Mouse (Mus musculus): ENCODE results near the gene Gpr149. TPM values are rescaled to one million over a fixed set of nuclear protein-coding genes. Genes with fewer than 3 reads are reported as not detected.

Gpr149 gene
- polyA plus RNA-seq, 1 experiment from 2014 or later = 3.8 TPM

- Histone ChIP-seq H3K9ac (replicated peaks; ENCODE audit: low read depth, low read length) (no peak overlapping the region), H3K27me3 (replicated peaks; ENCODE audit: control insufficient read depth, insufficient read depth, low read length) (no peaks in the 10 kb centered on the region), H3K4me2 (ENCODE audit: low read length) (no peak overlapping the region), H3K4me3 (replicated peaks; ENCODE audit: low read length) (no peak overlapping the region), H3K4me1 (replicated peaks; ENCODE audit: control insufficient read depth, insufficient read depth, low read length) (no peaks in the 10 kb centered on the region), H3K9me3 (ENCODE audit: control insufficient read depth, low read length) (no peaks in the 10 kb centered on the region), H3K27ac (ENCODE audit: low read length) (no peak overlapping the region), H3K36me3 (ENCODE audit: control insufficient read depth, insufficient read depth) (no peaks in the 10 kb centered on the region)
- peak; percentile 15; the same call in 1 of the 2 replicates for ATAC-seq
- 76% methylated on average over 5 of the region's 5 CpGs for WGBS
Measured at GRCm38 (mm10) chr3:62527593-62527992, 77.3 kb downstream of the Gpr149 start.

GRCm38 (mm10) chr3:62527160-62527559 lies 77.8 kb downstream of the Gpr149 start:
- no peak overlapping the region for H3K4me2 ChIP-seq (ENCODE audit: low read length)
- 37% methylated on average over 4 of the region's 4 CpGs for WGBS

GRCm38 (mm10) chr3:62507206-62507647 lies 97.7 kb downstream of the Gpr149 start:
- 39% methylated on average over 5 of the region's 5 CpGs for WGBS
- ATAC-seq = peak; percentile 22; the same call in 1 of the 2 replicates
- H3K27me3 ChIP-seq (replicated peaks; ENCODE audit: control insufficient read depth, insufficient read depth, low read length) = no peaks in the 10 kb centered on the region
- peak overlapping the region; percentile 98 for H3K4me3 ChIP-seq (replicated peaks; ENCODE audit: low read length)
- H3K27ac ChIP-seq (ENCODE audit: low read length) = no peak overlapping the region
- H3K4me1 ChIP-seq (replicated peaks; ENCODE audit: control insufficient read depth, insufficient read depth, low read length) = peaks cover 16% of the 10 kb centered on the region
- no peaks in the 10 kb centered on the region for H3K36me3 ChIP-seq (ENCODE audit: control insufficient read depth, insufficient read depth)
- no peak overlapping the region for H3K9ac ChIP-seq (replicated peaks; ENCODE audit: low read depth, low read length)
- no peaks in the 10 kb centered on the region for H3K9me3 ChIP-seq (ENCODE audit: control insufficient read depth, low read length)
- H3K4me2 ChIP-seq (ENCODE audit: low read length) = peak overlapping the region; percentile 56

More at GRCm38 (mm10) chr3:62527160-62527559, 77.8 kb downstream of the Gpr149 start:
- H3K9me3 ChIP-seq (ENCODE audit: control insufficient read depth, low read length) = no peaks in the 10 kb centered on the region
- no peak overlapping the region for H3K27ac ChIP-seq (ENCODE audit: low read length)
- H3K27me3 ChIP-seq (replicated peaks; ENCODE audit: control insufficient read depth, insufficient read depth, low read length) = no peaks in the 10 kb centered on the region
- H3K36me3 ChIP-seq (ENCODE audit: control insufficient read depth, insufficient read depth) = no peaks in the 10 kb centered on the region
- no peaks in the 10 kb centered on the region for H3K4me1 ChIP-seq (replicated peaks; ENCODE audit: control insufficient read depth, insufficient read depth, low read length)
- no peak overlapping the region for H3K4me3 ChIP-seq (replicated peaks; ENCODE audit: low read length)
- peak; percentile 76; the same call in 1 of the 2 replicates for ATAC-seq
- H3K9ac ChIP-seq (replicated peaks; ENCODE audit: low read depth, low read length) = no peak overlapping the region

- H3K4me1 ChIP-seq (replicated peaks; ENCODE audit: control insufficient read depth, insufficient read depth, low read length) = peaks cover 16% of the 10 kb centered on the region
- H3K27me3 ChIP-seq (replicated peaks; ENCODE audit: control insufficient read depth, insufficient read depth, low read length) = no peaks in the 10 kb centered on the region
- H3K27ac ChIP-seq (ENCODE audit: low read length) = peak within 1 kb of the TSS; percentile 98
- under 1% methylated on average over 62 of the region's 66 CpGs for WGBS
- no peaks in the 10 kb centered on the region for H3K36me3 ChIP-seq (ENCODE audit: control insufficient read depth, insufficient read depth)
- H3K4me3 ChIP-seq (replicated peaks; ENCODE audit: low read length) = peak within 1 kb of the TSS; percentile 98
- H3K9me3 ChIP-seq (ENCODE audit: control insufficient read depth, low read length) = no peaks in the 10 kb centered on the region
- peak; percentile 99 for ATAC-seq
- peak within 1 kb of the TSS; percentile 82 for H3K4me2 ChIP-seq (ENCODE audit: low read length)
- peak within 1 kb of the TSS; percentile 99 for H3K9ac ChIP-seq (replicated peaks; ENCODE audit: low read depth, low read length)
Measured at GRCm38 (mm10) chr3:62506488-62507205, 98.3 kb downstream of the Gpr149 start, which contains the start of gene Dhx36. Gene Dhx36 (minus strand): TSS chr3:62507004.

GRCm38 (mm10) chr3:62505166-62505900 lies 99.6 kb downstream of the Gpr149 start:
- Histone ChIP-seq H3K4me3 (replicated peaks; ENCODE audit: low read length) (peak overlapping the region; percentile 98), H3K27ac (ENCODE audit: low read length) (no peak overlapping the region), H3K9me3 (ENCODE audit: control insufficient read depth, low read length) (no peaks in the 10 kb centered on the region), H3K27me3 (replicated peaks; ENCODE audit: control insufficient read depth, insufficient read depth, low read length) (no peaks in the 10 kb centered on the region), H3K4me2 (ENCODE audit: low read length) (peak overlapping the region; percentile 82), H3K4me1 (replicated peaks; ENCODE audit: control insufficient read depth, insufficient read depth, low read length) (peaks cover 16% of the 10 kb centered on the region), H3K9ac (replicated peaks; ENCODE audit: low read depth, low read length) (no peak overlapping the region; the same call in 1 of the 2 replicates), H3K36me3 (ENCODE audit: control insufficient read depth, insufficient read depth) (peaks cover 6% of the 10 kb centered on the region)
- WGBS = 79% methylated on average over 5 of the region's 5 CpGs
- ATAC-seq = no peak

- Histone ChIP-seq H3K36me3 (ENCODE audit: control insufficient read depth, insufficient read depth) (peaks cover 30% of the 10 kb centered on the region), H3K27ac (ENCODE audit: low read length) (no peak overlapping the region), H3K9me3 (ENCODE audit: control insufficient read depth, low read length) (no peaks in the 10 kb centered on the region), H3K4me3 (replicated peaks; ENCODE audit: low read length) (no peak overlapping the region), H3K9ac (replicated peaks; ENCODE audit: low read depth, low read length) (no peak overlapping the region), H3K4me1 (replicated peaks; ENCODE audit: control insufficient read depth, insufficient read depth, low read length) (no peaks in the 10 kb centered on the region), H3K27me3 (replicated peaks; ENCODE audit: control insufficient read depth, insufficient read depth, low read length) (no peaks in the 10 kb centered on the region), H3K4me2 (ENCODE audit: low read length) (no peak overlapping the region)
- ATAC-seq = no peak
- WGBS = 58% methylated on average over 4 of the region's 4 CpGs
Measured at GRCm38 (mm10) chr3:62499327-62499726, 105.6 kb downstream of the Gpr149 start.

- H3K27me3 ChIP-seq (replicated peaks; ENCODE audit: control insufficient read depth, insufficient read depth, low read length) = no peaks in the 10 kb centered on the region
- peaks cover 41% of the 10 kb centered on the region for H3K36me3 ChIP-seq (ENCODE audit: control insufficient read depth, insufficient read depth)
- H3K9me3 ChIP-seq (ENCODE audit: control insufficient read depth, low read length) = no peaks in the 10 kb centered on the region
- no peak overlapping the region for H3K9ac ChIP-seq (replicated peaks; ENCODE audit: low read depth, low read length)
- no peak overlapping the region for H3K4me3 ChIP-seq (replicated peaks; ENCODE audit: low read length)
- no peaks in the 10 kb centered on the region for H3K4me1 ChIP-seq (replicated peaks; ENCODE audit: control insufficient read depth, insufficient read depth, low read length)
- no peak overlapping the region for H3K27ac ChIP-seq (ENCODE audit: low read length)
- 79% methylated on average over 6 of the region's 6 CpGs for WGBS
- H3K4me2 ChIP-seq (ENCODE audit: low read length) = no peak overlapping the region
- no peak for ATAC-seq
Measured at GRCm38 (mm10) chr3:62492568-62492967, 112.4 kb downstream of the Gpr149 start.

GRCm38 (mm10) chr3:62484340-62484739 lies 120.6 kb downstream of the Gpr149 start:
- no peak overlapping the region for H3K9ac ChIP-seq (replicated peaks; ENCODE audit: low read depth, low read length)
- no peaks in the 10 kb centered on the region for H3K4me1 ChIP-seq (replicated peaks; ENCODE audit: control insufficient read depth, insufficient read depth, low read length)
- WGBS = 95% methylated on average over 2 of the region's 2 CpGs
- H3K4me2 ChIP-seq (ENCODE audit: low read length) = no peak overlapping the region
- no peaks in the 10 kb centered on the region for H3K27me3 ChIP-seq (replicated peaks; ENCODE audit: control insufficient read depth, insufficient read depth, low read length)
- no peak overlapping the region for H3K27ac ChIP-seq (ENCODE audit: low read length)
- no peaks in the 10 kb centered on the region for H3K9me3 ChIP-seq (ENCODE audit: control insufficient read depth, low read length)
- ATAC-seq = no peak
- H3K36me3 ChIP-seq (ENCODE audit: control insufficient read depth, insufficient read depth) = peaks cover 24% of the 10 kb centered on the region
- H3K4me3 ChIP-seq (replicated peaks; ENCODE audit: low read length) = no peak overlapping the region
